Mouse (Mus musculus) ovary, postnatal 36 days (tissue): ENCODE results near the gene Zkscan3.
A peak's percentile ranks its signal among the peaks of the same experiment; 100 is the strongest.

ENCODE experiments used
- DNase-seq: peaks from one replicate; pipeline ENCODE4 v3.0.0; 2022; ENCODE audit warnings: low spot score, mixed read lengths

Zkscan3 gene

DNA sequence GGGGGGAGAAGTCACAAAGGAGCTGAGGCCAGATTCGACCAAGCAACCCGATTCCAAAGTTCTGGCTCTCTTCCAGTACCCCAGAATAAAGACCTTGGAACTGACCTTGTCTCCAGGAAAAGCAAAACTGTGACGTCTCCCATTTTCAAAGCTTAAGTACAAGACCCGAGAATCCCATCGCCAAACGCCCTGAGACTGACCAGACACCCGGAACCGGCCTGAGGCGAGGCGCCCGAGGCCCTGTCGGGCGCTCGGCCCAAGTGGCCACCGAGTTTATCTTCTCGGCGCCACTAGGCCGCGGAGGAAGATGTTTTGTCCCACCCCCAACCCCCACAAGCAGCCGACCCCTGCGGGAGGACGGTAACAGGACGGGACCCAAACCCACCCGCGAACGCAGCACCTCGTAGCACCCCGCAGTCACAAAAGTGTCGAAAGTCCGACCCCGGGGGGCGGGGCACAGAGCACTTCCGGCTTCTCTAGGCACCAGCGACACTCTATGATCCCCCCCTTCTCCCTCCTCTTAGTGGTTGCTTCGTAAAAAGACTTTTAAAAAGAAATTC, at the start of gene Zkscan3:
Zkscan3 (minus strand) TSS at position 469 of the 560 bp plus-strand sequence.
- DNase-seq = peak; percentile 80

DNA sequence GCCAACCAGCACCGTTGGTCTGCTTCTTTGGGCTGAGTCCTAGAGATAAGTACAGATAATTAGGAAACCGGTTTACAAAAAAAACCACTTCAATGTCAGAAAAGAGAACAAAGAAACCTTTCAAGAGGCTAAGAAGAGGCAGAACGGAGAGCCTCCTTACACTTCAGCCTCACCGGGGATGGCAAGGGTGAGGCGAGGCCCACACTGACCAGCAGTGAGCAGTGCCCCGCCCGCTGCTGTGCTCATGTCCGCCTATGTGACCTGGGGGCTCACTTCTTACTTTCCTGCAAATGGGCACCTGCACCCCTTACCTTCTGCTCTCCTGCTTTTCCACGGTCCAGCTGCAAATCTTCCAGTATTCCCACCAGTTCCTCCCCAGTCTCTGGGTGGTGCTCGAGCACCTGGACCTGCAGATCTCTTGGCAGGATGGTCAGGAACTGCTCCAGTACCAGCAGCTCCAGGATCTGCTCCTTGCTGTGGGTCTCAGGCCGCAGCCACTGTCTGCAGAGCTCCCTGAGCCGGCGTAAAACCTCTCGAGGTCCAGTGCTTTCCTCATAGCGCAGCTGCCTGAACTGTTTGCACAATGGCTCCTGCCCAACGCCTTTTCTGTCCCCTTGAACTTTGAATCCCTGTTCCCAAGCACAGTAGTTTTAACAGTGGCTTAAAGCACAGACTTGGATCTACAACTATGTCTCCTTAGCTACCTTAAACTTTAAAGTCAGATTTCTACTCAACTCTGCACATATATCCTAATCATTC, 45.5 kb upstream of the Zkscan3 start:
- no peak for DNase-seq

DNA sequence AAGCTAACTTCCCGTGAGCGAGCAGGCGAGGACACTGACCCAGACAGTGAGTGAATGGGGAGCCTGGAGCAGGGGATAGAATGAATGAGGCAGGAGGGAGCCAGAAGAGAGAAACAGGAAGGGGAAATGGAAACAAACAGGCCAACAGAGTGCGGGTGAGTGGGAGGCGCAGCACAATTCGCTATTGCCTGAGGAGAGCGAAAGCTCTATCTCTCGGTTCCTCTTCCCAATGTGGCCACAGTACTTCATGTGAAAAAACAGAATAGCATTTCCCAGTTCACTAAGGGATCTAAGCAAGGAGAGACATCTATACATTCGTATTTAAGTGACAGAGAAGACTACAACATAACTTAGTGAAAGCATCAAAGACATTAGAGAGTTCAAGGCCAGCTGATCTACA, 44.2 kb upstream of the Zkscan3 start:
- no peak for DNase-seq

DNA sequence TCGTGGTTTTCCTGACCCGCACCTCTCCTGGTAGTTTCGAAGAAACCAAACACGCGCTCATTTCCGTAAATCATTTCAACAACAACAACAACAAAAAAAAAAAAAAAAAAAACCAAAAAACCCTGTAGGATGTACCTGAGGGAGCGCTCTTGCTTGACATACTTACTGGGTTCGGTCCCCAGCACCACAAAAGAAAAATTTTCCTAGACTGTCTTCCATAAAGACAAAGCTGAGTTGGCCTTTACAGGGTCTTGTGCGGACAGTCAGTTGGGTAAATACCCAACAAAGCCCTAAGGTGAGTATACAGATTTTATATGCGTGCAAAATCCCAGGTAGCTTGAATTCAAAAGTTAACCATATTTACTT, 38.6 kb upstream of the Zkscan3 start:
- DNase-seq = no peak

DNA sequence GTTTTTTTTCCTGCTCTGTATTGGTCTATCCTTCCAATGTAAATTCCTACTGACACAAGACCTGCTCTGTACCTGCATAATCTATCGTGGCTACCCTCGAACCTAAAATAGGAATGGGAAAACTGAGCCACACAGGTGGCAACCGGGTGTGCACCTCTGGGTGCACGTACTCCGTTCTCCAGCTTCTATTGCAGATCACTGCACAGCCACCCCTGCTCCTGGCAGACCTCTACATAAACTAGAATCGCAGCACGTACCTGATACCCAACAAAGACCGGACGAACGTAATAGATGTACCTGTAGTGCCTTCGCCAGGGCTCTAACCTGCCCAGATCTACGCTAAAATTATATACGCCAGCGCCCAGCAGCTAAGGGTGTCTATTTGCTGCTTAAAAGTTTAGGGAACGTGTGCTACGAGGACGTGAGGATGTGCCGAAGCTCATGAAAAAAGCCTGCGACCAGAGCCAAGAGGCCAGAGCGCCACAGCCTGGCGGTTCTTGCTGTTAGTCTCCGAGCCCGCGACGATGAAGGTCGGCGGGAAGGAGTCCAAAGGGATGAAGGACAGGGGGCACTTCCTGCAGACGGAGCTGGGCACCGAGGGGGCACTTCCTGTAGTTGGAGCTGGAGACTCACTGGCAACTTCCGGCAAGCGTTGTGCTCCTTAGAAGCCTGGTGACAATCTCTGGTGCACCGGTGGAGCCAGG, 38.1 kb upstream of the Zkscan3 start, which contains the start of gene Pgbd1:
Pgbd1 (minus strand) TSS at position 556 of the 704 bp plus-strand sequence.
- DNase-seq = peak; percentile 75

DNA sequence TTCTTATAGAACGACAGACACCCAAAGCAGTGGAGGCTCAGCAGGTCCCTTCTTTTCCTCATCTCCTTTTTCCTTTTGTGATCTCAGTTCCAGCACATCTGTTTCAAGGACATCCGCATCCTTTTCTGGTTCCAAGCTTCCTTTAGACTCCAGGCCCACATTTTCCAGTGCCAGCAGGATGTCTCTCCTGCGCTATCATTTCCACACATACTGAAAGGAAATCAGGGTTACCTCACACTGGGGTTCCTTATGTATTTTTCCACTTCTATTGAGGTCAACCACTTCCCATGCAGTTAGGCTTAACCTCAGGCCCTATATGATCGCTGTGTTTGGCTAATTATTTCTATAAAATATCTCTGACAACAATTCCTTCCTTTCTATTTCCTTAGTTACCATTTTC, 32.9 kb upstream of the Zkscan3 start:
- DNase-seq = no peak

DNA sequence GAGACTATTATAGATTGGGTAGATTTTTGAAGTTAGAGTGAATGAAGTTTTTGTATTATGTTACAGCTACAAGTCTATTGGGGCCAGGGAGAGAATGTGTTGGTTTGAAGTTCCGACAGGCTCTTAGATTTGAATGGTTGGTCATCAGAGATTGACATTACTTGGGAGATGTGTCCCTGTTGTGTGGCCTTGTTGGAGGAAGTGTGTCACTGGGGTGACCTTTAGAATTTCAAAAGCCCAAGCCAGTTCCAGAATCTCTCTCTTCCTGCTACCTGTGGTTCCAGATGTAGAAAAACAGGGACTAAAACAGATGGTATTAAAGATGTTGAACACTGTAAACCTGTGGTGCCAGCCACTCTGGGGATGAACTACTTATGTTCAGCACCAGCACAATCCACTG, 25.1 kb upstream of the Zkscan3 start:
- DNase-seq = no peak

DNA sequence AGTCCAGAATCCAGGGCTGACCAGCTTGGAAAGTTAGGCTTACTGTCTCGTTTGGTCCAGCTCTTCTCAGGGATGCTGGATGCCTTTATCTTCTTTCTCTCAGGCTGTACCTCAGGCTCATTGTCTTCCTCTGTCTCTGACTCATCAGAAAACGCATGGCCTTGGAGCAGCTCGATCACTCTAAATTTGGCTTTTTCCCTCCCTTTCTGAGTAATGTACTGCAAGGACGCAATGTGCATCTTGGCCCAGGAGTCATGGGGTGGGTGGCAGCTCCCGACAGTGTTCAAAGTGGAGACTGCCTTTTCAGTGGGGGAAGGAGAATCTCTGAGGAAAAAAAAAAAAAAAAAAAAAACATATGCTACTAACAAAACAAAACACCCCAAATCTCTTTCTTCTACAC, 20.7 kb upstream of the Zkscan3 start:
- DNase-seq = no peak

DNA sequence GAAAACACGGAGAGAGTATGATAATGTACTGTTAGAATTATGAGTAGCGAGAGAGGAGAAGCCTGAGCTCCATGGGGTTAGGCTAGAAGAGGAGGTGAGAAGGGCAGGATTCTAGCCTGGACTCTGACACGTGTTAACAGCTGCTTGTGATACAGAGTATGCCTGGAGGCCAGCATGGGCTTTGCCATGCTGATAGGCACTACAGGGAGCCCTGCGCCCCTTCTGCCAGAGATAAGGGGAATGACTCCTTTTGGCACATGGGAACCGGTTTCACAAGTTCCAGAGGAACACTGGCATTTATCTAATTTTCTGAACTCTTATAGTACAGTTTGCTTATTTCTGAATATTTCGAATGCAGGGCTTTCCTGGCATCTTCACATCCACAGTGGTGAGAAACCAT, 16.3 kb upstream of the Zkscan3 start:
- no peak for DNase-seq

DNA sequence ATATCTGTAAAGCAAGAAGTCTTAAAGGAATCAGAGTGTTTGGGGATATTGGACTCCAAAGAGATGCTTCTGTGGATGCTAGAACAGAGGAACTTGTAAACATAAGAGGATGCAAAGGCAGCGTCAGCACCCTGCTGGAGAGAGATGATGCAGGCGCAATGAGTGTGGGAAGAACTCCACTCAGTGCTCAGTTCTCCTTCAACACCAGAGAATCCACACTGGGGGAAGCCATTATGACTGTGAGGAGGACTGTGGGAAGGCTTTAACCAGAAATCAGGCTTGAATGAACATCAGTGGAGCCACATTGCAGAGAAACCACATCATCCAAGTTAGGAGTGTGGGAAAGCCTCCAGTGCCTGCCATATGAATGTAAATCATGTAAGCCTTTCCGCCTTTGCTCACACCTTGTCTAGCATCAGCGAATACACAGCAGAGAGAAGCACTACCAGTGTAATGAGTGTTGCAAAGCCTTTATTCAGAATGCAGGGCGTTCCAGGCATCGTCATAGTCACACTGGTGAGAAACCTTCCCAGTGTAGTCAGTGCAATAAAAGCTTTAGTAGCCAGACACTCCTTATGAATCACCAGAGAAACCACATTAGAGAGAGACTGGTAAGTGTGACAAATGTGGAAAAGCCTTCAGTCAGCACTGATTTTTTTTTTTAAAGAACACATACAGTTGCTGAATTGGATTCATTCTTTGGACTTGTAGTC, 14.9 kb upstream of the Zkscan3 start:
- DNase-seq = no peak

DNA sequence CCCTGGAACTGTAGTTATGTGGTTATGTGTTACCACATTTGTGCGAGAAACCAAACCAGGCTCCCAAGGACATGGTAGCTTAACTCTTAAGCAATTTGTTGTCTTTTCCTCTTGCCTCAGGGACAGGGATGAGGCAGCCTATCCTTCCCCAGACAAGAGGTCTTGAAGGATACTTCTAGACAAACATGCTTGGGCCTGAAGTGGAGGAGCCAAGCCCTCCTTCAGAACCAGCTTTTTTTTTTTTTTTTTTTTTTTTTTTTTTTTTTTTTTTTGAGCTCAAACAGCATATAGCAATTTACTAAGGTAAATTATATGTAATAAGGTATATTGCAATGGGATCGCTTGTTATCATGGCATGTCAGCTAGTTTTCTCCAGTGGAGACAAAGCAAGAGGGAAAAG, 13.2 kb upstream of the Zkscan3 start:
- DNase-seq = no peak

DNA sequence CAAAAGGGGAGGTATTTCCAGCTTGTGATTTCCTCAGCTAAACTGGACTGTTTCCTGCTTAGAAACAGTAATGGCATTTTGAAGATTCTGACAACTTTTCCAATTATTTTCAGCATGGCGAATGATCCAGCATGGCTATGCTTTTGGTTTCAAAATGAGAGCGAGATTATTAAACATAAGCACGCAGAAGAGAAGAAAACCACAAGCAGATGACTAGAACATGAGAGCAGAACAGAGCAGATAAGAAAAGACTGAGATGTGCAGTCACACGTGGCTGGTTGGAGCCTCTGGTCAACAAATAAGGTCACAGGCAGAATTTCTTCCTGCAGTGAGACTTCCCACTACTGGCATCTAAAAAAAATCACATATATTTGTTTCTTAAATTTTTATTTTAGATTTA, 12.7 kb upstream of the Zkscan3 start:
- no peak for DNase-seq

DNA sequence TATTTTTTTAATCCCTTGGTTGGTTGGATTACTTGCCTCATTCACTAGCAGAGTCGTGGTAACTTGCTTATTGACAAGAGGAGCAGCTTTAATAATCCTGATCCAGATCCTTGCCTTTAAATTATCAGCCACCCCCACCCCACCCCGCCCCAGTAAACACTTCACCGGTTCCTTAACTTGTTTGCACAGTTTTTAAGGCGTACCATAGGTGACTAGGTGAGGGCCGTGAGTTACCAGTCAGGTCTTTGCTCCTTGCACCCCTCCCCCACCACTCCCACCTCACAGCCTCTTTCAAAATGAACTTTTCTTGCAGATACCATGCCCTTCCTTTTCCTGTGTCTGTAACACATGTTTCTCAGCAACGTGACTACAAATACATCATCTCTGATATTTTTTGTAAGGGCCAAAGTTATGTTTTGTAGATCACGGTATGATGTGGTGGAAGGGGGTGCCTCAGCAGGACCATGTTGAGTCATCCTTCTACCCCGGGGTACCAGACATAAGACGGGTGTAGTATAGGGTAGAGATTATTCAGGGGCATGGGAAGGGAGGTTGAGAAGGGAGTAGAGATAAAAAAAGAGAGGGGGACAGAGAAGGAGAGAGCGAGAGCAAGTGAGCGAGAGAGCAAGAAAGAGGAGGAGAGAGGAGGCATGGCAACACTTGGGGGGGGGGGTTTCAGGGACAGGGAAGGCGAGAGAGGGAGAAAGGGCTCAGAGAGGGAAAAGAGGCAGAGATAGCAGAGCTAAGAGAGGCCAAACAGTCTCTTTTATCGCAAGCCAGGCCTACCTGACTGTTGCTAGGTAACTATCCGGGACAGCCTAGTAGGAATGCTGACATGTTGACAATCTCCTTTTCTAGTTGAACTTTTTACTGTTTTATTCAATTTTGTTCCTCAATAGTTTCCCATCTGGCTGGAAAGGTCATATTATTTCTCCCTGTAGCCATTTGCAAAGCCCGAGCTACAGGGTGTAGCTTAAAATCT, 12.0 kb upstream of the Zkscan3 start:
- DNase-seq = no peak

DNA sequence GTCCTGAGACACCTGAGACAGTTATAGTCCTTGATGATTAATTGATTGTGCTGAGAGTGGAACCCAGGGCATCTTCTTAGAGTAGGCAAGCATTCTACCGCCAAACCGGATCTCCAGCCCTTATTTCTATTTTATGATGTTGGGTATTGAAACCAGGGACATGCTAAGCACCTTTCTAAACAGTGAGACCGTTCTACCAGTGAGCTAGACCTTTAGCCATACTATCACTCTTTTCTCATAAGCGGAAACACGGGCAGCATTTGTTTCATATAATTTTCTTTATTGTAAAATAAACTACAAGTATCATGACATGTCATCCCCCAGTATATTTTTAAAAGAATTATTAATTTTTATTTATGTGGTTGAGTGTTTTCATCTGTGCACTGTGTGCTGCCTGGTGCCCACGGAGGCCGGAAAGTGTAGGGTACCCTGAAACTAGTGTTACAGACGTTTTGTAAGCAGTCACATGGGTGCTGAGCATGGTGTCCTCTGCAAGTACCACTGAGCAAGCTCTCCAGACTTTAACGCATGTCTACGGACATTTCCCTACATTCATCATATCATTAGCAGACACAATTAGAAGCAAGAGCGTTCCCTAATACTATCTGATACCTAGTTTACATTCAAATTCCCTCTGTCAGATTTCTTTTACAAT, 6.4 kb upstream of the Zkscan3 start:
- DNase-seq = no peak

DNA sequence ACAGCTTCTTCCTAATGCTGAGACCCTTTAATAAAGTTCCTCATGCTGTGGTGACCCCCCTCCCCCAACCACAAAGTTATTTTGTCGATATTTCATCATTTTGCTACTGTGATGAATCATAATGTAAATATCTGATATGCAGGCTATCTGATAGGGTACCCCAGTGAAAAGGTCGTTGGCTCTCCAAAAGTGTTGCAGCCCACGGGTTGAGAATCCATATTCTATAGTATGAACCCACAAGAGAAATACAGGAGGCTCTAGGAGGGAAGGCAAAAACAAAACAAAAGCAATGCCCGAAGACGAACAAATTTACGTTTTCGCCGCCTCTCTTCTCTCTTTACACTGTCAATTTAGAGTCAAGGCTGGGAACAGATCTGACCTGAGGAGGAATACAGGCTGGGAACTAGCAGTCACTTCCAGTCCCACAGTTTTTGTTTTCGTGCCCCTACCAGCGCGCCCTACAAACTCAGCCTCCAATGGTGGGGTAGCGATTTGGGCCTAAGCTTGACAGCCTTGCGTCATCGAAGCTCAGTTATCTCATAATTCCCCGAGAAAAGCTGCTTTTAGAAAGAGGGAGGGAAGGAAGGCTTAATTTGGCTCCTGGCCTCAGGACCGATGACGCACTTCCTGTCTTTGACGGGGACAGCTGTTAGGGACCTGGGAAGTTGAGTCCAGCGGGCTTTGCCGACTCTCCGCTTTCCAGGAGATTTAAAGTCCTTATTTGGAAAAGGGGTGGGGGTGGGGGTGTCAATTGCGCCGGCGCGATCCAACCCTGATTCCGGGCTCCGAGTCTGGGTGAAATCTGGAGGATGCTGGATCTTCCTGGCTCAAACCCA, 5.6 kb upstream of the Zkscan3 start:
- DNase-seq = peak; percentile 75

DNA sequence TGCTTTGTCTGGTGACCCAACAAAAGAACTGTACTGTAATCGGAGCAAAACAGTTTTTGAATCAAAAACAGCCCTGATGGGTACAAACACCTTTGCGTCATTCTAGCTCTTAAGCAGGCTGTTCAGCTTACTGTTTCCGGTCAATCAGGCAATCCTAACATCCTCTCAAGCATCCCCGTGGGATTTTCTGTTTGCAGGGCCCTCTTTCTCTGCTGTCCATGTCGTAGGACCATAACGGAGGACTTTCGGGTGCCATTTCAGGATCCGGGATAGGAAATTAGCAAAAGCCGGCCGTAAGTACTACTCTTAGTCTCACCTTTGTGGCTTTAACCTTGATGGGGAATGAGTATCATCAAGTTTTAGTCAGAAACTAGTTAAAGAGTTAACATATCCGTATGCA, 4.8 kb upstream of the Zkscan3 start:
- DNase-seq = no peak

DNA sequence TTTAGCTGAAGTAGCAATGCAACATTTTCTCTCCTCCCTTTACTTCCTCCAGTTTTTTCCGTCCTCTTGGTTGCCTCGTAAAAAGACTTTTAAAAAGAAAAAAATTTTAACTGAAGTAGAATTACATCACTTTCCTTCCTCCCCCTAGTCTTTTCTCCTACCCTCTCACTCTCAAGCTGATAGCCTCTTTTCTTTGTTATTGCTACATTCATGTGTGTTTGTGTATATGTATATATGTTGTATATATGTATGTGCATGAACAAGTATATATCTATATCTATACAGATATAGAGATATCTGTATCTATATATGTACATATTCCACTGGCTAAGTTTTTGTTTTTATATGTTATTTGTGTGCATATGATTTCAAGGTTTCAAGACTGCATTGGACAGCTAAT, 293 bp upstream of the Zkscan3 start:
- no peak for DNase-seq

DNA sequence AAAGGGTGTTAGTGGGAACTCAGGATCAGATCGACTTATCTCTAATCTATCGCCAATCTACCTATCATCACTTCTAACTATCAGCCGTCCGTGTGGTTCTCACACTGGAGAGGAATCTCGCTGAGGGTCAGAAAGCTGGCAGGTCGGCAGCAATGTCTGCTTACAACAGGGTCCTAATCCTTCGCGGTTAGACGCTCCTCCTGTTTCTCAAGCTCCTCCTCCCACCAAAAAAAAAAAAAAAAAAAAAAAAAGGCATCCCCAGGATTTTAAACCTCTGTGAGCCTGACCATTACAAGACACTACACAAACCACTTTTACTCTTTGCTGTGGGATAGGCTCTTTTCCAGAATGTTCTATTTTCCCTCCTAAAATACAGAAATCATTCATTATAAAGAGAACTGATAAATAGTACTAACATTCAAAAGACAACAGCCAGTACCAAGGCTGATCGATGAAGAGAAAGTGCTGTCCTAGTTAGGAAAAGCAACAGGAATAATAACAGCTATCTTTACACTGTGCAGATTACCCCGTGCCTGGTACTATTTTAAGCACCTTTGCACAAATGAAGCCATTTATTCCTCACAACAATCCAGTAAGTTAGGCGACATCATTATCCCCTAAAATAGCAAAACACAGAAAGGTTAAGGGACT, 794 bp downstream of the Zkscan3 start:
- no peak for DNase-seq

DNA sequence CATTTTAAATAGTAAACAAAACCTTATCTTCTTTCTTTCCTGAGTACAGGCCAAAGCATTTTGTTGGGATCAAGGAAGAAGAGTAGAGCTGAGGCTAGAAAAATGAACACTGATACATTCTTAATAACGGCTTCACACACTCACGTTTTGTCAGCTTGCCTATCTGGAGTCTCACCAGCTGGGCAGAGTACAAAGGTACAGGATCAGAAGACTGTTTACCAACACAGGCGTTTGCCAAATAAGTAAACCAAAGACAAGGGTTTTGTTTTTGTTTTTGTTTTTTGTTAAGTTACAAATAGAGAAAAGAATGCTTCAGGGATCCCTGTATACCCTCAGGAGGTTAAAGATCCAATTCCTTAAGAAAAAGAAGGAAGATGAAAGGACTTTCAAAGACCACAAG, 1.4 kb downstream of the Zkscan3 start:
- no peak for DNase-seq

DNA sequence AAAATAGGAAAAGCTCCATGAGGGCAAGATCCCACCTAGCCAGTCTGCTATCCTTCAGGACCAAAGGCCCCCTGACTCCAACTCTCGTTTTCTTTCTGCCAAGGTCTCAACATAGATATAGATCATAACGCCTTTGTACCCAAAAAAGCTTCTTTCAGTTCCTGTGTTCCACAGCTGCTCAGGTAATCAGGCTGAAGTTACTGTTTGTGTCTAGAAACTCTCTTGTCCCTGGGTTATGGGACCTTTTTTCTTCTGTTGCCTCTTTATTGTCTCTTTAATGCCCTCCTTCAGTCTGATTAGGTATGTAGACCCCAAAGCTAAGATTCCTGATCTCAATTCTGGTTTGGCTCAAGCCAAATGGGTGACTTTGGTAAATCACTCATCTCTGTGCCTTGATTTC, 5.1 kb downstream of the Zkscan3 start:
- no peak for DNase-seq
